Mouse (Mus musculus) stomach, postnatal 0 days (tissue): ENCODE results near the gene Ctla2a. TPM values are rescaled to one million over a fixed set of nuclear protein-coding genes. Genes with fewer than 3 reads are reported as not detected.
"Not testable (repeated sequence)": the region's sequence is repeated elsewhere in the genome, so short reads cannot be mapped to it uniquely, and the experiment has no call there.

Experiments
- ATAC-seq: fragments of 200-750 bp; cut with Nextera tagmentation; 2 replicates; pipeline ENCODE4 v1.8.0; 2017; ENCODE audit not compliant: low FRiP score, low TSS enrichment
- DNase-seq: peaks from one replicate; pipeline ENCODE4 v3.0.0-alpha.2; 2016; ENCODE audit warnings: low spot score
- H3K27ac ChIP-seq: fragments of 300-500 bp; sonication (generic); replicated peaks from 2 replicates; pipeline ENCODE4 v1.5.1; 2014; ENCODE audit warnings: mild to moderate bottlenecking, control low read depth
- H3K27me3 ChIP-seq: fragments of 300-500 bp; sonication (generic); 2 replicates; pipeline ENCODE4 v1.6.1; 2014; ENCODE audit warnings: low read length; ENCODE audit not compliant: control insufficient read depth, insufficient read depth
- H3K36me3 ChIP-seq: fragments of 300-500 bp; sonication (generic); 2 replicates; pipeline ENCODE4 v1.6.1; 2014; ENCODE audit warnings: low read length, mixed read lengths; ENCODE audit not compliant: control insufficient read depth, insufficient read depth
- H3K4me1 ChIP-seq: fragments of 300-500 bp; sonication (generic); replicated peaks from 2 replicates; pipeline ENCODE4 v1.6.1; 2014; ENCODE audit warnings: antibody characterized with exemption; ENCODE audit not compliant: control insufficient read depth, insufficient read depth
- H3K4me2 ChIP-seq: fragments of 300-500 bp; sonication (generic); replicated peaks from 2 replicates; pipeline ENCODE4 v1.6.1; 2014; ENCODE audit warnings: low read depth, mild to moderate bottlenecking, control low read depth, moderate library complexity
- H3K4me3 ChIP-seq: fragments of 300-500 bp; sonication (generic); 2 replicates; pipeline ENCODE4 v1.5.1; 2014; ENCODE audit warnings: low read depth, low read length, control low read depth
- H3K9ac ChIP-seq: fragments of 300-500 bp; sonication (generic); 2 replicates; pipeline ENCODE4 v1.6.1; 2014; ENCODE audit warnings: mild to moderate bottlenecking, low read length, control low read depth, mixed read lengths
- H3K9me3 ChIP-seq: fragments of 300-500 bp; sonication (generic); 2 replicates; pipeline ENCODE4 v1.6.1; 2016; ENCODE audit warnings: low read length; ENCODE audit not compliant: control insufficient read depth
- CTCF ChIP-seq: IDR thresholded peaks from 2 replicates; pipeline ENCODE4 v1.5.1; 2016; ENCODE audit warnings: antibody characterized with exemption, low read depth, mild to moderate bottlenecking, moderate library complexity
- EP300 ChIP-seq: optimal IDR thresholded peaks from 2 replicates; pipeline ENCODE3; 2016; ENCODE audit warnings: antibody characterized with exemption
- WGBS: fragments of 180-500 bp; shearing (Covaris S2); extraction: QIAGEN DNeasy Blood & Tissue Kit; methylation state at CpG from one replicate; pipeline ENCODE4 v1.1.7; 2014; 5-methylcytosine and 5-hydroxymethylcytosine counted together
- polyA plus RNA-seq: library from polyadenylated mRNA; unstranded; fragments of >200 nt; fragmentation: Nextera tagmentation; extraction: Ambion mirVana; gene quantifications from 2 replicates; pipeline ENCODE4 v1.2.1, GENCODE M21; 2015

Ctla2a gene
- polyA plus RNA-seq, 1 experiment from 2014 or later, result 23.6 TPM

- Histone ChIP-seq H3K4me2 (no peak within 1 kb of the TSS), H3K9ac (no peak within 1 kb of the TSS), H3K27me3 (no peaks in the 10 kb centered on the region), H3K9me3 (no peaks in the 10 kb centered on the region), H3K36me3 (no peaks in the 10 kb centered on the region), H3K27ac (no peak within 1 kb of the TSS), H3K4me1 (no peaks in the 10 kb centered on the region), H3K4me3 (no peak within 1 kb of the TSS)
- ATAC-seq (peak; percentile 57; the same call in 1 of the 2 replicates), DNase-seq (no peak)
- no peak for TF ChIP-seq EP300
- no peak for TF ChIP-seq CTCF
- 41% methylated on average over 3 of the region's 3 CpGs for WGBS
Observed at GRCm38 (mm10) chr13:60897328-60897727, 39.1 kb downstream of the Ctla2a start, which contains the start of gene Ctla2b. Gene Ctla2b, minus strand, starts transcription at chr13:60897447.

GRCm38 (mm10) chr13:60896794-60897193 is 39.6 kb downstream of the Ctla2a start, which contains the start of gene Gm49392:
Gene Gm49392, minus strand, starts transcription at chr13:60896894.
- DNase-seq, H3K4me1 ChIP-seq, H3K27ac ChIP-seq, H3K27me3 ChIP-seq, H3K36me3 ChIP-seq, H3K4me2 ChIP-seq, H3K4me3 ChIP-seq, H3K9me3 ChIP-seq, ATAC-seq, H3K9ac ChIP-seq: not testable (repeated sequence)
- WGBS, result 97% methylated on average over 6 of the region's 8 CpGs

GRCm38 (mm10) chr13:60895406-60896160 is 40.8 kb downstream of the Ctla2a start:
- no peaks in the 10 kb centered on the region for H3K9me3 ChIP-seq
- H3K4me1 ChIP-seq, result no peaks in the 10 kb centered on the region
- no peak overlapping the region for H3K4me3 ChIP-seq
- H3K27me3 ChIP-seq, result no peaks in the 10 kb centered on the region
- no peak overlapping the region for H3K4me2 ChIP-seq
- TF ChIP-seq CTCF (no peak), EP300 (no peak)
- H3K9ac ChIP-seq, result no peak overlapping the region
- ATAC-seq (no peak), DNase-seq (no peak)
- H3K36me3 ChIP-seq, result no peaks in the 10 kb centered on the region
- no peak overlapping the region for H3K27ac ChIP-seq

GRCm38 (mm10) chr13:60892301-60892700 is 44.1 kb downstream of the Ctla2a start:
- H3K36me3 ChIP-seq, result no peaks in the 10 kb centered on the region
- no peak overlapping the region for H3K4me2 ChIP-seq
- no peaks in the 10 kb centered on the region for H3K27me3 ChIP-seq
- no peak for ATAC-seq
- H3K9ac ChIP-seq, result no peak overlapping the region
- DNase-seq, result no peak
- H3K9me3 ChIP-seq, result no peaks in the 10 kb centered on the region
- no peak overlapping the region for H3K27ac ChIP-seq
- no peak overlapping the region for H3K4me3 ChIP-seq
- WGBS, result 83% methylated on average over 1 of the region's 1 CpGs
- no peaks in the 10 kb centered on the region for H3K4me1 ChIP-seq
- TF ChIP-seq EP300 (no peak), CTCF (no peak)

Other genes starting within 250 kb of the Ctla2a start
- gene BC051665, start 150.3 kb downstream of the Ctla2a start, polyA plus RNA-seq, result not detected in 2 replicates
- 0.82 and 0.90 TPM in 2 replicates for gene Ctsll3, start 133.8 kb downstream of the Ctla2a start, polyA plus RNA-seq
- 0.27 TPM in 1 of 2 replicates, not detected in the other for gene 4930486L24Rik, start 72.2 kb downstream of the Ctla2a start, polyA plus RNA-seq
- gene Gm49392, start 39.7 kb downstream of the Ctla2a start, polyA plus RNA-seq, result 0.15 TPM in 1 of 2 replicates, not detected in the other
- 2.0 and 3.0 TPM in 2 replicates for gene Ctla2b, start 39.2 kb downstream of the Ctla2a start, polyA plus RNA-seq
- gene Tpbpb, start 31.7 kb downstream of the Ctla2a start, polyA plus RNA-seq, result not detected in 2 replicates
- gene Gm49393, start 1.0 kb downstream of the Ctla2a start, polyA plus RNA-seq, result 0.41 TPM in 1 of 2 replicates, not detected in the other
- gene Gm49391, start 54 bp downstream of the Ctla2a start, polyA plus RNA-seq, result 2.4 and 3.1 TPM in 2 replicates
- gene Tpbpa, start 5.4 kb upstream of the Ctla2a start, polyA plus RNA-seq, result not detected in 2 replicates
- not detected in 2 replicates for gene Ctsj, start 69.3 kb upstream of the Ctla2a start, polyA plus RNA-seq
- not detected in 2 replicates for gene Ctsq, start 104.0 kb upstream of the Ctla2a start, polyA plus RNA-seq
- not detected in 2 replicates for gene Ctsr, start 227.6 kb upstream of the Ctla2a start, polyA plus RNA-seq